Mouse (Mus musculus) retina, postnatal 7 days (tissue): ENCODE results near the gene Dnajc8.
A peak's percentile ranks its signal among the peaks of the same experiment; 100 is the strongest.
"Not testable (repeated sequence)": the region's sequence is repeated elsewhere in the genome, so short reads cannot be mapped to it uniquely, and the experiment has no call there.

Source experiments
- DNase-seq: peaks from one replicate; pipeline ENCODE4 v3.0.0-alpha.2; 2012; ENCODE audit warnings: low read depth, low spot score

Dnajc8 gene

GRCm38 (mm10) chr4:132515369-132516155 lies 19.8 kb upstream of the Dnajc8 start:
- peak; percentile 83 for DNase-seq

- no peak for DNase-seq
Measured at GRCm38 (mm10) chr4:132518066-132518465, 17.3 kb upstream of the Dnajc8 start.

GRCm38 (mm10) chr4:132519188-132519587 lies 16.2 kb upstream of the Dnajc8 start:
- no peak for DNase-seq

- DNase-seq, result no peak
Measured at GRCm38 (mm10) chr4:132524321-132524741, 11.0 kb upstream of the Dnajc8 start.

GRCm38 (mm10) chr4:132524808-132525207 lies 10.5 kb upstream of the Dnajc8 start:
- no peak for DNase-seq

GRCm38 (mm10) chr4:132526678-132527077 lies 8.7 kb upstream of the Dnajc8 start:
- no peak for DNase-seq

GRCm38 (mm10) chr4:132527917-132528522 lies 7.3 kb upstream of the Dnajc8 start:
- no peak for DNase-seq

- DNase-seq, result no peak
Measured at GRCm38 (mm10) chr4:132529344-132529743, 6.0 kb upstream of the Dnajc8 start.

GRCm38 (mm10) chr4:132530033-132530804 lies 5.1 kb upstream of the Dnajc8 start:
- DNase-seq, result no peak

- DNase-seq, result no peak
Measured at GRCm38 (mm10) chr4:132532496-132532895, 2.9 kb upstream of the Dnajc8 start.

GRCm38 (mm10) chr4:132532981-132533916 lies 2.1 kb upstream of the Dnajc8 start, which contains the start of gene Atpif1:
Gene Atpif1 (minus strand): TSS chr4:132533659.
- DNase-seq, result peak; percentile 82

GRCm38 (mm10) chr4:132539481-132539880 lies 4.1 kb downstream of the Dnajc8 start:
- DNase-seq, result no peak

- no peak for DNase-seq
Measured at GRCm38 (mm10) chr4:132541413-132541812, 6.1 kb downstream of the Dnajc8 start.

GRCm38 (mm10) chr4:132542724-132543123 lies 7.4 kb downstream of the Dnajc8 start:
- DNase-seq, result no peak

- DNase-seq, result peak; percentile 65
Measured at GRCm38 (mm10) chr4:132545851-132546250, 10.5 kb downstream of the Dnajc8 start.

GRCm38 (mm10) chr4:132554221-132554620 lies 18.9 kb downstream of the Dnajc8 start:
- DNase-seq, result no peak

GRCm38 (mm10) chr4:132554653-132555052 lies 19.3 kb downstream of the Dnajc8 start:
- DNase-seq, result no peak

GRCm38 (mm10) chr4:132555550-132555949 lies 20.2 kb downstream of the Dnajc8 start:
- not testable (repeated sequence) for DNase-seq

GRCm38 (mm10) chr4:132563261-132563660 lies 27.9 kb downstream of the Dnajc8 start:
- no peak for DNase-seq

- DNase-seq, result no peak
Measured at GRCm38 (mm10) chr4:132563965-132564364, 28.6 kb downstream of the Dnajc8 start, which contains the start of gene Ptafr. Gene Ptafr (plus strand): TSS chr4:132564067.
